ENCODE assay signal across 9 mouse cellular contexts in genomic region chr15:63652216-63652961, GRCm38 (mm10).
DNase-seq lines count a peak whose midpoint lies in the region; ATAC-seq and TF ChIP-seq lines count a peak whose summit lies in the region.
"Had no signal": no experiment of that assay in that cellular context is flagged by ENCODE, and none has a peak within 500 bp of the region (broad histone marks: within the 10 kb centered on the region; RNA-seq: fewer than 3 reads in every experiment).

No protein-coding gene starts in this region.

- H3K4me1 ChIP-seq in E14TG2a.4 (replicated peaks; ENCODE audit: low read depth, low read length) = peaks cover 14% of the 10 kb centered on the region
- H3K4me1 ChIP-seq in forebrain, embryonic 15.5 days = peaks cover 7% of the 10 kb centered on the region; the same call in 1 of the 2 replicates
- H3K4me1 ChIP-seq in hindbrain, embryonic 10.5 days (replicated peaks) = peaks cover 6% of the 10 kb centered on the region
- H3K4me1 ChIP-seq in lung, embryonic 15.5 days = peaks cover 16% of the 10 kb centered on the region
- H3K4me1 ChIP-seq: heart, embryonic 13.5 days had no signal

- WGBS in forebrain, embryonic 15.5 days = 36% methylated on average over 11 of the region's 11 CpGs
- 44% methylated on average over 11 of the region's 11 CpGs for WGBS in hindbrain, embryonic 10.5 days
- 30% methylated on average over 11 of the region's 11 CpGs for WGBS in lung, embryonic 15.5 days

- peak; percentile 57 for ATAC-seq in forebrain, embryonic 15.5 days (replicated peaks)
- 0 out of 2 replicates have a peak, but pooled peaks have one; percentile 40 for ATAC-seq in lung, embryonic 15.5 days (ENCODE audit: borderline replicate concordance, extremely low read depth, low FRiP score, low TSS enrichment)

- H3K36me3 ChIP-seq in E14TG2a.4 (ENCODE audit: insufficient read depth, low read length) = no peaks in the 10 kb centered on the region
- no peaks in the 10 kb centered on the region for H3K36me3 ChIP-seq in forebrain, embryonic 15.5 days
- H3K36me3 ChIP-seq in hindbrain, embryonic 10.5 days = no peaks in the 10 kb centered on the region
- H3K36me3 ChIP-seq in lung, embryonic 15.5 days = no peaks in the 10 kb centered on the region
- H3K36me3 ChIP-seq: heart, embryonic 13.5 days had no signal

- peak; percentile 64 for DNase-seq in c-Kit-positive CD71-positive TER-119-positive erythroid progenitor cells, embryonic 14.5 days (ENCODE audit: low spot score)
- DNase-seq in hindbrain, embryonic 10.5 days (ENCODE audit: low spot score) = peak; percentile 84
- DNase-seq in layer of hippocampus, adult 8-10 months (ENCODE audit: low spot score in 2 of 2) = peak; percentile 66 to 91
- DNase-seq in ovary, postnatal 36 days (ENCODE audit: low spot score) = peak; percentile 67
- DNase-seq in thymus, postnatal 25 days = peak; percentile 88

- no peak overlapping the region for H3K9ac ChIP-seq in forebrain, embryonic 15.5 days (replicated peaks)
- H3K9ac ChIP-seq in lung, embryonic 15.5 days = no peak overlapping the region
- H3K9ac ChIP-seq: heart, embryonic 13.5 days had no signal

- H3K4me3 ChIP-seq in E14TG2a.4 (replicated peaks; ENCODE audit: low read length) = no peak overlapping the region
- H3K4me3 ChIP-seq in forebrain, embryonic 15.5 days = no peak overlapping the region
- no peak overlapping the region for H3K4me3 ChIP-seq in hindbrain, embryonic 10.5 days
- no peak overlapping the region for H3K4me3 ChIP-seq in lung, embryonic 15.5 days
- H3K4me3 ChIP-seq: heart, embryonic 13.5 days had no signal

- H3K9me3 ChIP-seq in E14TG2a.4 (ENCODE audit: low read length) = no peaks in the 10 kb centered on the region
- H3K9me3 ChIP-seq in forebrain, embryonic 15.5 days = no peaks in the 10 kb centered on the region
- no peaks in the 10 kb centered on the region for H3K9me3 ChIP-seq in hindbrain, embryonic 10.5 days
- no peaks in the 10 kb centered on the region for H3K9me3 ChIP-seq in lung, embryonic 15.5 days
- H3K9me3 ChIP-seq: heart, embryonic 13.5 days had no signal

- no peak overlapping the region for H3K4me2 ChIP-seq in forebrain, embryonic 15.5 days (replicated peaks)
- H3K4me2 ChIP-seq in lung, embryonic 15.5 days = no peak overlapping the region
- H3K4me2 ChIP-seq: heart, embryonic 13.5 days had no signal

- no peaks in the 10 kb centered on the region; the same call in 1 of the 2 replicates for H3K27me3 ChIP-seq in E14TG2a.4 (ENCODE audit: insufficient read depth, low read length)
- H3K27me3 ChIP-seq in forebrain, embryonic 15.5 days = no peaks in the 10 kb centered on the region
- peaks cover 9% of the 10 kb centered on the region; the same call in 1 of the 2 replicates for H3K27me3 ChIP-seq in hindbrain, embryonic 10.5 days (ENCODE audit: insufficient read depth, poor library complexity, severe bottlenecking)
- no peaks in the 10 kb centered on the region for H3K27me3 ChIP-seq in lung, embryonic 15.5 days
- H3K27me3 ChIP-seq: heart, embryonic 13.5 days had no signal

- H3K27ac ChIP-seq in forebrain, embryonic 15.5 days (replicated peaks) = no peak overlapping the region
- H3K27ac ChIP-seq in hindbrain, embryonic 10.5 days = no peak overlapping the region
- H3K27ac ChIP-seq in lung, embryonic 15.5 days = no peak overlapping the region
- H3K27ac ChIP-seq: heart, embryonic 13.5 days had no signal

- TF ChIP-seq CTCF in E14TG2a.4 (conservative IDR thresholded peaks at IDR 0.05; ENCODE audit: low read length) = peak; percentile 74
